Mouse (Mus musculus): ENCODE data around the gene Hoxd11.
A peak's percentile ranks its signal among the peaks of the same experiment; 100 is the strongest.

Gene Hoxd11

DNA sequence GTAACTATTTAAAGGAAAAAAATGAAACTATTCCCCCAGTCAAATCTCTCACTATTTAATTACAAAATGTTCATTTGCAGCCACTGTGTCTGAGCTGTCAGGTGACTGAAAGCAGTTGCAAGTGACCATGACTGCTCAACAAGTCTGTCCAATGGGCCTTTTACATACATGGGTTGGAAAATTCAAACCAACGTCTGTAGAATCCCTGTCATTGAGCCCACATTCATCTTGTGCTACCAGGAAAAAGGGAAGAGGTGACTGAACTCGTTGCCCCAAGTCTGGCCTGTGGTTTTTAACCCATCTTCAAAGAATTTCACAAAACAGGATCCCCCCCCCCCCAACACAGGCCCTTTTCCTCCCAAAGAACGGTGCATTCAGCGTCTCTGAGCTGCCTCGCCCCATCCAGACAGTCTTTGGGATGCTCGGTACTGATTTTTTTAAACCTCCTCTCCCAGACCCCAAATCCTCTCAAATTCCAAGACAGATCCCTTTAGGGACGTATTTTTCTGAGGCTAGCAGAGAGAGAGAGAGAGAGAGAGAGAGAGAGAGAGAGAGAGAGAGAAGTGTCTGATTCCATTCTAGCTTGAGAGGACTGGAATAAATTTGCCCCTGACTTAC lies 16.6 kb downstream of the Hoxd11 start:
- no peak for DNase-seq (ENCODE audit: low spot score)

DNA sequence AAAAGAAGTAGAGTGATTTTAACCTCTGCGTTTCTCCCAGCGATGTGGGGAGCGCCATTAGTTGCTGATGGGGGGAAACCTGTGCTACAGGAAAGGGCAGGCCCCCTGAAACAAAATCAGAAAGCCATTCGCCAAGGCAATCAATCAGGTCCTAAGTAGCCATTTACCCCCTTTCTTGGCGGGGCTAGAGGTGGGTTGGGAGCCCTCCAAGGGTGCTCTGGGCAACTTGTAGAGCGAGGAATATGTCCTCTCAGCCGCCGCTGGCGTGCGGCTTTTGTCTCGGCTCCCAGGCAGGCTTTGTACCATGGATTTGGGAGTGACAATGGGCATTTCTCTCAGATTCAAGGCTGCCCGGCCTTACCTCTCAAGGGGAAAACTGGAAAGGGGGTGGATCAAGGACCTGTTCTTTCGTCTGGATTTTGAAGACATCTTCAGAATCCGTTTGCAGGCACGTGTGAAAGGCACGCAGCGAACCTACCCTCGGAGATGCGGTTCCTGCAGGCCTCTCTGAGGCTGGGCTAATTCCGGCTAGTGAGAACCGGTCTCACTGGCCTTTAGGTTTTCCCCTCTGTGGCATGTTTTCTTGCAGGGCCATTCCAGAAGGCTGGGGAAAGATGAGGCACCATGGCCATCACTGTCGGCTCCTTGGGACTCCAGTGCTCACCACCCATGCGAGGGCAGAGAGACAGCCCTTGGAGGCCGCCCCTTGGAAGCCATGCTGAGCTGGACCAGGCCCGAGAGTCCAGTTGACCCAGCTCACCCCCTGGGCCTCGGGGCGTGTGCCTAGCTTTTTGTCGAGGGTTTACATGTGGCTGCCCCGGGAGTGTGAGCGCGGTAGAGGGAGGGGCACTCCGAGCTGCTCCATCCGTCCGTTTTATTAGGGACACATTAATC lies 17.3 kb downstream of the Hoxd11 start:
- no peak for DNase-seq (ENCODE audit: low spot score)

DNA sequence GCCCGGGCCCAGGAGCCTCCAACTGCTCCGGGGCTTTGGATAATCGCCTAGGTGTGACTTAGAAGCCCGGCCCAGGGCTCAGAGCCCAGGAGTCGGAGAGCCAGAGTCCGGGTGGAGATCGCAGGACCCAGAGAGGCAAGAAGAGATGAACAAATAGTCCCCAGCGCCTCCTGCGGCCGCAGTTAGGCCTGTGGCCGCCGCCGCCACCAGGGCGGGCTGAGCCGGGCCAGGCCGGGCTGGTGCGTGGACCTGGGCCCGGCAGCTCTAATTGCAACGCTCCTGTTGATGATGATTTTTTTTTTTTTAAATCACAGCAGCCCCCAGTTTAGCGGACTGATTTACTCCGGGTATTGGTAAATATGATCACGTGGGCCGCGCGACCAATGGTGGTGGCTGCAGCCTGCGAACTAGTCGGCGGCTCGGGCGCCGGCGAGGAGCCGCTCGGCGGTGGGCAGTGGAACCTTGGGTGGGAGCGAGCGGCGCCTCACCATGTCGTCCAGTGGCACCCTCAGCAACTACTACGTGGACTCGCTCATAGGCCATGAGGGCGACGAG lies 18.3 kb downstream of the Hoxd11 start, which contains the start of gene Hoxd9:
TSS of gene Hoxd9 (plus strand) at position 161 of the 555 bp plus-strand sequence.
- no peak for DNase-seq (ENCODE audit: low spot score)

DNA sequence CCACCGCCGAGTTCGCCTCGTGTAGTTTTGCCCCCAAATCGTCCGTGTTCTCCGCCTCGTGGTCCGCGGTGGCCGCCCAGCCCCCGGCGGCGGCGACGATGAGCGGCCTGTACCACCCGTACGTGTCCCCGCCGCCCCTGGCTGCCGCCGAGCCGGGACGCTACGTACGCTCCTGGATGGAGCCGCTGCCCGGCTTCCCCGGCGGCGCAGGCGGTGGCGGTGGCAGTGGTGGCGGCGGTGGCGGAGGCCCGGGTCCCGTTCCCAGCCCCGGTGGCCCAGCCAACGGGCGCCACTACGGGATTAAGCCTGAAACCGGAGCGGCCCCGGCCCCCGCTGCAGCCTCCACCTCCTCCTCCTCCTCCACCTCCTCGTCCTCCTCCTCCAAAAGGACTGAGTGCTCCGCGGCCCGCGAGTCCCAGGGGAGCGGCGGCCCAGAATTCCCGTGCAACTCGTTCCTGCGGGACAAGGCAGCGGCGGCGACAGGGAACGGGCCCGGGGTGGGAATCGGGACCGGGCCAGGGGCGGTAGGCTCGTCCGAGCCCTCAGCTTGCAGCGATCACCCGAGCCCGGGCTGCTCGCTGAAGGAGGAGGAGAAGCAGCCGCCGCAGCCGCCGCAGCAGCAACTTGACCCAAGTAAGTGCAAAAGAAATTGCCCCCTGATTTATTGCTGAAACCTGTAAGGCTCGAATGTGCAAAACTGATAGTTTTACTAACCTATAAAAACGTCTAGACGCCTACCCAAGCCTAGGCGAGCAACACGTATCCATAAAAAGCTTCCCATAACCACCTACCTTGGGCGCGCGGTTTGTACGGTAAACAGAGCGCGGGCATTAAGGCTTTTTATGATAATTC lies 19.1 kb downstream of the Hoxd11 start:
- DNase-seq (ENCODE audit: low spot score), result no peak

DNA sequence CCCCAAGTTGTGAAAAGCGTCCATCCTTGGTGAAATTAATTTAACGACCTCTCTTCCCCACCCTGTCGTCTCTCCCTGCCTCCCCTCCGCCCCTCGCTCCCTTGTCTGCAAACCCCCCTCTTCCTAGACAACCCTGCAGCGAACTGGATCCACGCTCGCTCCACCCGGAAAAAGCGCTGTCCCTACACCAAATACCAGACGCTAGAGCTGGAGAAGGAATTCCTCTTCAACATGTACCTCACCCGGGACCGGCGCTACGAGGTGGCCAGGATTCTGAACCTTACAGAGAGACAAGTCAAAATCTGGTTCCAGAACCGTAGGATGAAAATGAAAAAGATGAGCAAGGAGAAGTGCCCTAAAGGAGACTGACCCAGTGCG lies 19.7 kb downstream of the Hoxd11 start:
- DNase-seq (ENCODE audit: low spot score), result no peak

DNA sequence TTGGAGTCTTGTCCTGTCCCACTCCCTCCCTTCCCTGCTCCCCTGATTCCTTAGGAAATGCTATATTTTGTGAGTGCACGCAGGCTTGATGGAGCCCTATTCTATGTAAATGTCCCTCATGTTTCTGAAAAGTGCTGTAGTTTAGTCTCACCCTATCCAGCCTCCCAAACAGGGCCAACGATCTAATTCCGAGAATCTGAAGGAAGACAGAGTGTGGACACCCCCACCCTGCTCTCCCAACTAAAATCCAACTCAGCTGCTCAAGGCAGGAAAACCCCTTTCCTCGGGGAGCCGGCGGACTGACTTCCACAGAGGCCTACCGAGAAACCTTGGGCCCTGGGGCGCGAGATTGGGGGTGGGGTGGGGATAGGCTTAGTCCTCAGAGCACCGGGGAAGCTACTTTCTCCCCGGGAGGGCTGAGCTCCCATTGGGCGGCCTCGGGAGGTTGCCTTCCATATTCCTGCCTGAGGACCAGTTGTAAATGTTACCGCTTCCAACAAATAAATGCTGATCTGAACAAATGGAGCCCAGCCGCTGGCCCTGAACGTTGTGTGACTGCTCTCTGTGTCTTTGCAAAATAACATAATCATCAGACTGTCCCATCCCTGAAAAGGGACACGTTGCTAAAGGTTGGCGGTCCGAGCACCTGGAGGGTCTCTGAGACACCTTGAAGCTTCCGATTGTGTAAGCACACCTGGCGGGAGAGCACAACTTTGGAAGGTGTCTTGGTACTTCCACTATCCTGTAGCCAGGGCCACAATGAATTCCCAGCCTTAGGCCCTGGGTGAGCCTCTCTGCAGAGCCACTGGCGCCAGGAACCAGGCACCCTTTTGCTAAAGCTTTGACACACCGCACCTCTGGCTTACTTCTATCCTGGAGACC lies 20.5 kb downstream of the Hoxd11 start:
- DNase-seq (ENCODE audit: low spot score), result no peak

DNA sequence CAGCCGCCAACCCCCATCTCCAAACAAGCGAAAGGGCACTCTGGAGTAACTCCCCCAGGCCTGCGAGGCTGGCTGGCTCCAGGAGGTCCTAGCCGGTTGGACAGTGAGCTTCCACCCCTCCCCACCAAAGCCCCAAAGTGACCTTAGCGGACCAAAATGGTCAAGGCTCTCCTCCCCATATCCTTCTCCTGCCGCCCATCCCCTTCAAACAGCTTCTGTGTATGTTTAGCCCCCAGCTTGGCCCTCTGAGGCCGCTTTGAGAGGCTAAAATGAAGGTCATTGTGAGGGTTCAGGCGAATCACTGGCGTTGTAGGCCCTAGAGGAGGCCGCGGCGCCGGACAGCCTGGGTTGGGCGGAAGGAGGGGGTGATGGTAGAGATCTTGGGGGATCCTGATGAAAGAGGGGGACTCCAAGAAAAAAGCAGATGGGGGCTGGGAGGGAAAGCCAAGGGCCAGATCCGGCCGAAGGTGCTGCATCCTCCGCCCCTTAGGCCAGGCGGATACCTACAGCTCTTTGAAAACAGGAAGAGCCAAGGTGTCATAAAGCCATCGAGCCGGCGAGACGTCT lies 21.3 kb downstream of the Hoxd11 start:
- DNase-seq (ENCODE audit: low spot score), result no peak

DNA sequence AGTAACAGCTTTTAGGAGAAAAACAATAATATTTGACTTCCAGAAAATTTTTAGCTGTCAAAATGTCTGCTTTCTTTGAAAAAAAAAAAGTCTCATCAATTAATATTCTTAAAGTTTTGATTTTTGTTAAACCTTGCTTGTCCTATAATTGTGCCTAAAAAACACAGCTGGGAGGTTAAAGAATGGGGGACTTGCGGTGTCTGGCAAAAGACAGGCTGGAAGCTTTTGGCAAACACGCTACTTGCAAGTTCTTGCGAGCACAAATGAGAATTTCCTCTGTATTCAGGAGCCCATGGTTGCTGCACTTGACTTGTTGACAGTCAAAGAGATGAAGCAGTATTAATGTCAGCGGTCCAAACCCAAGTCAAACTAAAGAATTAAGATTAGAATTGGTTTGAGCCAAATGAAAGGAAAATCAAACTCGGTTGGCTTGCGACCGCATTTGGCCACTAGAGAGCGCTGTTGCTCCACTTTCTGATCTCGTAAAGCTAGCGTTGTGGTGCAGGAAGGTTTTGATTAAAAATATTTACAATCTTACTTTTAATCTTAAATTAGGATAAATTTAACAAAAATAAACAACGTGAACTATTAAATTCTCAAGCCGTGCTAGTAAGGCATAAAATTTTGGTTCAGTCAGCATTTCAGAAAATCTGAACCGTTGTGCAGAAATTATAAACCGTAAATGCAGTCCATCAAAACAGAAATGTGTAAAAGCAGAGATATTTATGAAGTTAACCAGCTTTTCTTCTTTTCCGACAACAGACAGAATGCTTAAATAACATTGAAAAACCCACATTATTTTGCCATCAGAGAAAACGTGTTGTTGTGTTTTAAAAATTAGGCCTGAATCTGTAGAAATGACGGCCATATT lies 22.8 kb downstream of the Hoxd11 start:
- DNase-seq (ENCODE audit: low spot score), result peak; percentile 65

DNA sequence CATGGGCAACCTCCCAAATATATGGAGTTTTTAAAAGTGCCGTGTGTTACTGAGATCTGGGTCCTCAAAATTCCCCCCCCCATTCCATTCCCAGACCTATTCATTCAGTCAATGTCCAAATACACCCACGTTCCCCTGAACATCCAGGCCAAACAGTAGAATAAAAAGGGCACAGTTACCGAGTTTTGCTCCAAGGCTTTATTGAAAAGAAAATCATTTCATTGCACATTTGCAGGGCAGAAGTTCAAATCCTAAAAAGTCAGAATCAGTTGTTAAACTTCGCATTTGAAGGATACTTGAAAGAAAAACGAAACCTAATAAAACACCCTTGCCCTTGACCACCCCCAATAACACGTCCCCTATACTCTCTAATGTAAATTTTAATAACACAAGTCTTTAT lies 23.5 kb downstream of the Hoxd11 start:
- no peak for DNase-seq (ENCODE audit: low spot score)

DNA sequence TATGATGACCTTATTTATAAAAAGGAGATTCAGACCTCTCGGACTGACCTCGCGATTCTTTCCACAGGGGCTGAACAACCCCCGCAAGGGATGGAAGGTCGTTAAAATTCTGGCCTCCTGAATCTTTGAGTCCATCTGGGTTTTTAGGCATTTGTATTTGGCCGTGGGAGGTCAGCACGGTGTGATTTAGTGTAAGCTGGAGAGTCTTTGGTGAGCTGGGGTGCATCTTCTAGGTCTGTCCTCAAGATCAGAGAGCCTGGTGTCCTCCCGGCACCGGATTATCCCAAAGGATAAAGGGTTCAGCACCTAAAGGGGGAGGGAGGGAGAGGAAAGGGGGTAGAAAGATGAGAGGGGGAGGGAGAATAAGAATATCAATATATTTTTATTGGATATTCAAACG lies 24.0 kb downstream of the Hoxd11 start:
- DNase-seq (ENCODE audit: low spot score), result no peak

DNA sequence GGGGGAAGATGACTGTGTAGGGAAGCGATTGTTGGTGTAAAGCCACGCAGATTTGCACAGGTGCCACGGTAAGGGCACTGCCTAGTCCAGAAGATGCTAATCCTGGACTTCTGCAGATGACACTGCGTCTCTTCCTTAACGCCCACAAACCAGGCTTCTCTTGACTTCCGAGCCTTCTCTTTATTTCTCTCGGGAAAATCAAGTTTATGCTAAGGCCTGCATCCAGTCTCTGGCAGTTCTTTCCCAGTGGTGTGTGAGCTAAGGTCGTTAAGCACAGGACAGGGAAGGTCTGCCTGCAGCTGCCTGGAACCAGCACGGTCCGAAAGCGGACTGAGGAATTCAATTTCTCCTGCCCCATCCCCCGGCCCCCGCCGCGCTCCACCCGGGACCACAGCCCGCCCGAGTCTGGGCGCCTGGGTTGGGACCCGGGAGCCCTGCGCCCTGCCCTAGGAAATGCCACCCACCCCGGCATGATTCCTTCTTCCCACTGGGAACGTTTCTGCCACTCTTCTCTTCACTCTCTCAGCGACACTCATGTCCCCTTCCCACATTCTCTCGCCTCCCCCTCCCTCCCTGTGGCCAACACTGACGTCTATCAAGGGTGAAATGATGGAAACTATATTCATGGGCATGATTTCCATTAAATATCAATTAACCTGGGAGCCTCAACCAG lies 24.5 kb downstream of the Hoxd11 start:
- DNase-seq (ENCODE audit: low spot score), result no peak

DNA sequence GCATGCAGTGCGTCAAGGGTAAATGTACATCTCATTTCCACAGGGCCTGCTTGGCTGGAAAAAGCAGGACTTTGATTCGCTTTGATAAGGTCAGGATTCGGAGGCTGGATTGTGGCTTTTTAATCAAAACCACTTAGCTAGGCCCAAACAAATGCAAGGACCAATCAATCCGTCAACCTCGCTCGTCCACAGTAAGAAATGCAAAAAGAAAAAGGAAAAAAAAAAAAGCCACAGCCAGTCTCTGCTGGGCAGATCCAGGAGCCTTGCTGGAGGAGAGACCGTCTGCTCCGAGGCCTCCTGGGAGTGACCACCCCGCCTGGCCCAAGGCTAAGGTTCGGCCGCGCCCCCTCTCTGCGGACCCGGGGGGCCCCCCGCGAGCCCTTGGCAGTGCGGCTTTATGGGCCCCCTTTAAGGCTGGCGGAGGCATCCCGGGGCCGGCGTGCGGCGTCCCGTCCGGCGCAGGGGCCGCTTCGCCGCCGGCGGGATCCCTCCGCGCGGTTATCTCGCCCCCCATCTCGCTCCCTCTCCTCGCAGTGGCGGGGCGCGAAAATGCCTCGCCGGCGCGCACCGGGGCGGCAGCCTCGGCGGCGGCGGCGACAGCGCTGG lies 25.1 kb downstream of the Hoxd11 start, which contains the start of gene Hoxd8:
TSS of gene Hoxd8 (plus strand) at position 223 of the 606 bp plus-strand sequence.
- no peak for DNase-seq (ENCODE audit: low spot score)

DNA sequence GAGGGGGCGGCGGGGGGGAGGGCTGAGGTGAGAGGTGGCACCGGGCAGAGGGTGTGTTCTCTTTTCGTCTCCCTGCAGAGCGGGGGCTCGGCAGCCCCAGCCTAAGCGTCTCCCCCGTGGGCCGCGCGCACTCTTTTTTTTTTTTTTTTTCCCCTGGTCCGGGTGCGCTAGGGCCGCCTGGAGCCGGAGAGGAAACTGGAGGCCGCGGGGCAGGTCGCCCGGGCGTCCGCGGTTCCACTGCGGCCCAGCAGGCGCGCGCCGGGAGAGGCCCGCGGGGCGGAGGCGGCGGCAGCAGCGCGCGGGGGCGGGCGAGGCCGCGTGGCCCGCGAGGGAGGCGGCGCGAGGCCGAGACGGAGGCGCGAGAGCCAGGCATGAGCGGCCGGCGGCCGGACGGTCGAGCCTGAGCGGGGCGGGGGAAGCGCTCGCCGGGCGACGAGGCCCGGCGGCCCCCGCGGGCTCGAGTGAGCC lies 25.7 kb downstream of the Hoxd11 start:
- no peak for DNase-seq (ENCODE audit: low spot score)

DNA sequence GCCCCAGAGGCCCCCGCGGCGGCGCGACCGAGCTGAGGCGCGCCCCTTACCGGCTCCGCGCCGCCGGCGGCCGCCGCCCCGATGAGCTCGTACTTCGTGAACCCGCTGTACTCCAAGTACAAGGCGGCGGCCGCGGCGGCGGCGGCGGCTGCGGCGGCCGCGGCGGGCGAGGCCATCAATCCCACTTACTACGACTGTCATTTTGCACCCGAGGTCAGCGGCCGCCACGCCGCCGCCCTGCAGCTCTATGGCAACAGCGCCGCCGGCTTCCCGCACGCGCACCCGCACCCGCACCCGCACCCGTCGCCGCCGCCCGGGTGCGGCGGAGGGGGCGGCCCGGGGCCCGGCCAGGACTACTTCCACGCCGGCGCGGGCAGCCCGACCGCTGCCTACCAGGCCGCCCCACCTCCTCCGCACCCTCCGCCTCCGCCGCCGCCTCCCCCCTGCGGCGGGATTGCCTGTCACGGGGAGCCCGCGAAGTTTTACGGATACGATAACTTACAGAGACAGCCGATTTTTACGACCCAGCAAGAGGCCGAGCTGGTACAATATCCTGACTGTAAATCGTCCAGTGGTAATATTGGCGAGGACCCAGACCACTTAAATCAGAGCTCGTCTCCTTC lies 26.2 kb downstream of the Hoxd11 start:
- no peak for DNase-seq (ENCODE audit: low spot score)

DNA sequence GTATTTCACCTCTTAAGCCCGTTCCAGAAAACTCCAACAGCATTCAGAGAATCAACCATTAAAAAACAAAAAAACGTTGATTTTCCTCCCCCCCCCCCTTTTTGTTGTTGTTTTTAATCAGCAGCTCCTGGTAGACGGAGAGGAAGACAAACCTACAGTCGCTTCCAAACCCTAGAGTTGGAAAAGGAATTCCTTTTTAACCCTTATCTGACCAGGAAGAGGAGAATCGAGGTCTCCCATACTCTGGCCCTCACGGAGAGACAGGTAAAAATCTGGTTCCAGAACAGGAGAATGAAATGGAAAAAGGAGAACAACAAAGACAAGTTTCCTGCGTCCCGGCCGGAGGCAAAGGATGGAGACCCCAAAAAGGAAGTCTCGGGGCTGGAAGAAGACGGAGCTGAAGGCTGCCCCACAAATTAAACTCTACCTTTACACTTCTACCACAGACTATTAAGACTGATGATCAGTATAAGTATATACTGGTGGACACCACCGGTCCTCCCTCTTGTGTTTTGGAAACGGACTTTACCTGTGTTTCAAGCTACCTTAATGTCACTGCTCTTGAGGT lies 27.1 kb downstream of the Hoxd11 start:
- no peak for DNase-seq (ENCODE audit: low spot score)

DNA sequence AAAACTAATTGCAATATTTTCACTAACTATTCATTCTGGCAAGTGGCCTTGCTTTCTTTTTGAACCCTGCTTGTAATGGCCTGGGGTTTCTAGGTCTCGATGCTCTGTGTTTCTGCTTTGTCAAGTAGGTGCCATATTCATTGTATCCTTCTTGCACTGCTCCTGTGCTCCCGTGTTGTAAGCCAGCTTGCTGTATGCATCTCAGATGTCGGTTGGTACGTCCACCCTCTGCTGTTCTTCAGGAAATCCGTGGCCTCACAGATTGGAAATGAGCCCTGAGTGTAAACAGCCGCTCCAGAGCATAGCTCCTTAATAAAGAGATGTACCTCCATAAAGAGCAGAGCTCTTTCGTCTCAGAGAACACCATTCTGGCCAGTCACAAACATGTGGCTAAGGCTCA lies 28.2 kb downstream of the Hoxd11 start:
- no peak for DNase-seq (ENCODE audit: low spot score)

DNA sequence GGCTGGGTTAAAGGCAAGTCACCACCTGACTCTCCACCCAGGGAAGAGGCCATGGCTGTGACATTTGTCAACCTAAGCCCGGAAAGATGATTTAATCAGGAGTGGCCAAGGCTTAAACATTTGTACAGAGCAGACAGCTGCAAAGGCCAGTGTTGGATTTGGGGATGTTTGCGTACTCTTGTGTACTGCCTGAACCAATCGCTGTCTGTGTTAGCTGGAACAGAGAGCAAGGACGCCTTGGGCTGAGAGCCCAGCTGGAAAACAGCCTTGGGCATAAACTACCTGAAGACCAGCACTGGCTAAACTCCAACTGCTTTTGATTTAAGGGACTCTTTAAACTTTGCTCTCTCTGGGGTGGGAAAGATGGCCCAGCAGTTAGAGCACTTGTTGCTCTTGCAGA lies 29.3 kb downstream of the Hoxd11 start:
- no peak for DNase-seq (ENCODE audit: low spot score)

Measured in MN1 (cell line).